Mouse (Mus musculus) limb, embryonic 11.5 days (tissue): Measurements from ENCODE around the gene Lgals1. TPM values are rescaled to one million over a fixed set of nuclear protein-coding genes. Genes with fewer than 3 reads are reported as not detected.

Experiments used
- ATAC-seq: fragments of 200-750 bp; cut with Nextera tagmentation; 2 replicates; pipeline ENCODE4 v1.8.0; 2017; ENCODE audit warnings: low read depth; ENCODE audit not compliant: insufficient number of reproducible peaks, low FRiP score, low TSS enrichment
- DNase-seq: peaks from one replicate; pipeline ENCODE4 v3.0.0-alpha.2; 2015; ENCODE audit warnings: low spot score
- H3K27ac ChIP-seq: fragments of 300-500 bp; sonication (generic); replicated peaks from 2 replicates; pipeline ENCODE4 v1.5.1; 2014; ENCODE audit warnings: low read depth, mild to moderate bottlenecking, low read length
- H3K27me3 ChIP-seq: fragments of 300-500 bp; sonication (generic); 2 replicates; pipeline ENCODE4 v1.6.1; 2014; ENCODE audit warnings: mild to moderate bottlenecking, low read length, mixed read lengths; ENCODE audit not compliant: control insufficient read depth, insufficient read depth
- H3K36me3 ChIP-seq: fragments of 300-500 bp; sonication (generic); 2 replicates; pipeline ENCODE4 v1.6.1; 2014; ENCODE audit warnings: mild to moderate bottlenecking, low read length, moderate library complexity, mixed read lengths; ENCODE audit not compliant: control insufficient read depth, insufficient read depth
- H3K4me1 ChIP-seq: fragments of 300-500 bp; sonication (generic); 2 replicates; pipeline ENCODE4 v1.6.1; 2014; ENCODE audit warnings: low read length, mixed read lengths; ENCODE audit not compliant: control insufficient read depth, insufficient read depth
- H3K4me2 ChIP-seq: fragments of 300-500 bp; sonication (generic); 2 replicates; pipeline ENCODE4 v1.6.1; 2014; ENCODE audit warnings: low read depth, mild to moderate bottlenecking, moderate library complexity; ENCODE audit not compliant: severe bottlenecking
- H3K4me3 ChIP-seq: fragments of 300-500 bp; sonication (generic); 2 replicates; pipeline ENCODE4 v1.5.1; 2014; ENCODE audit warnings: low read depth, low read length
- H3K9ac ChIP-seq: fragments of 300-500 bp; sonication (generic); 2 replicates; pipeline ENCODE4 v1.6.1; 2014; ENCODE audit warnings: mild to moderate bottlenecking, low read length
- H3K9me3 ChIP-seq: fragments of 300-500 bp; sonication (generic); 2 replicates; pipeline ENCODE4 v1.6.1; 2016; ENCODE audit warnings: low read length; ENCODE audit not compliant: control insufficient read depth
- WGBS: fragments of 180-500 bp; shearing (Covaris S2); extraction: QIAGEN DNeasy Blood & Tissue Kit; methylation state at CpG from one replicate; pipeline ENCODE4 v1.1.7; 2014; 5-methylcytosine and 5-hydroxymethylcytosine counted together
- polyA plus RNA-seq: library from polyadenylated mRNA; unstranded; fragments of >200 nt; fragmentation: Nextera tagmentation; extraction: Ambion mirVana; gene quantifications from 2 replicates; pipeline ENCODE4 v1.2.1, GENCODE M21; 2014

Lgals1 gene
- polyA plus RNA-seq, 1 experiment from 2014 or later = 570 TPM

GRCm38 (mm10) chr15:78927021-78927787 is 679 bp downstream of the Lgals1 start:
- Histone ChIP-seq H3K27ac (peak overlapping the region; percentile 61), H3K4me3 (peak overlapping the region; percentile 28), H3K36me3 (peaks cover 5% of the 10 kb centered on the region; the same call in 1 of the 2 replicates), H3K4me2 (peak overlapping the region; percentile 63), H3K9me3 (no peaks in the 10 kb centered on the region), H3K27me3 (no peaks in the 10 kb centered on the region), H3K4me1 (peaks cover 18% of the 10 kb centered on the region), H3K9ac (peak overlapping the region; percentile 47)
- WGBS = 15% methylated on average over 15 of the region's 15 CpGs
- ATAC-seq (no peak), DNase-seq (peak; percentile 55)

GRCm38 (mm10) chr15:78927788-78928457 is 1.4 kb downstream of the Lgals1 start:
- Histone ChIP-seq H3K4me3 (peak overlapping the region; percentile 28), H3K4me2 (peak overlapping the region; percentile 63), H3K9ac (peak overlapping the region; percentile 47; the same call in 1 of the 2 replicates), H3K27me3 (no peaks in the 10 kb centered on the region), H3K4me1 (peaks cover 18% of the 10 kb centered on the region), H3K27ac (peak overlapping the region; percentile 61), H3K36me3 (peaks cover 5% of the 10 kb centered on the region; the same call in 1 of the 2 replicates), H3K9me3 (no peaks in the 10 kb centered on the region)
- ATAC-seq (peak; percentile 63; the same call in 1 of the 2 replicates), DNase-seq (peak; percentile 95)
- under 1% methylated on average over 31 of the region's 35 CpGs for WGBS

DNA sequence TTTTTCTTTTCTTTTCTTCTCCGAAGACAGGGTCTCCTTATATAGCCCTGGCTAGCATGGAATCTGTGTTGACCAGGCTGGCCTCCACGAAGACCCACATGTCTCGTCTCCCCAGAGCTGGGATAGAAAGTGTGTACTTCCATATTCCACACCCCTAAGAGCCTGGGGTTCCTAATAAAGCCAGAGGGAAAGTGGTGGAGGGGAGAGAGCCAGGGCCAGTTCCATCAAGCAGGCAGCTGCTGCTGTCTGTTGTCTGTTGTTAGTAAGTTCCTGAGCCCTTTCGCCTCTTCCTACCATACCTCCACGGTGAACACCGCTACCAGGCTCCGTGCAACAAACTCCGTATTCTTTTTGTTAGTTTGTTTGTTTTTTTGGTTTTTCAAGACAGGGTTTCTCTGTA is 2.0 kb downstream of the Lgals1 start:
- Histone ChIP-seq H3K36me3 (peaks cover 5% of the 10 kb centered on the region; the same call in 1 of the 2 replicates), H3K9me3 (no peaks in the 10 kb centered on the region), H3K4me3 (no peak overlapping the region), H3K4me1 (peaks cover 15% of the 10 kb centered on the region), H3K4me2 (peak overlapping the region; percentile 63; the same call in 1 of the 2 replicates), H3K27me3 (no peaks in the 10 kb centered on the region), H3K27ac (peak overlapping the region; percentile 61), H3K9ac (no peak overlapping the region)
- peak; percentile 46 for DNase-seq
- WGBS = 50% methylated on average over 8 of the region's 8 CpGs
- ATAC-seq = no peak

GRCm38 (mm10) chr15:78930192-78930706 is 3.7 kb downstream of the Lgals1 start:
- Histone ChIP-seq H3K27me3 (no peaks in the 10 kb centered on the region), H3K4me3 (no peak overlapping the region), H3K9me3 (no peaks in the 10 kb centered on the region), H3K9ac (no peak overlapping the region), H3K36me3 (peaks cover 5% of the 10 kb centered on the region; the same call in 1 of the 2 replicates), H3K4me2 (no peak overlapping the region), H3K27ac (no peak overlapping the region), H3K4me1 (peaks cover 12% of the 10 kb centered on the region)
- ATAC-seq (no peak), DNase-seq (no peak)
- 93% methylated on average over 6 of the region's 6 CpGs for WGBS

GRCm38 (mm10) chr15:78930801-78931426 is 4.4 kb downstream of the Lgals1 start:
- H3K4me2 ChIP-seq = no peak overlapping the region
- H3K27ac ChIP-seq = no peak overlapping the region
- peaks cover 5% of the 10 kb centered on the region; the same call in 1 of the 2 replicates for H3K36me3 ChIP-seq
- H3K4me3 ChIP-seq = no peak overlapping the region
- H3K9me3 ChIP-seq = no peaks in the 10 kb centered on the region
- DNase-seq (no peak), ATAC-seq (no peak)
- 89% methylated on average over 7 of the region's 7 CpGs for WGBS
- H3K27me3 ChIP-seq = no peaks in the 10 kb centered on the region
- H3K4me1 ChIP-seq = peaks cover 6% of the 10 kb centered on the region
- no peak overlapping the region for H3K9ac ChIP-seq

DNA sequence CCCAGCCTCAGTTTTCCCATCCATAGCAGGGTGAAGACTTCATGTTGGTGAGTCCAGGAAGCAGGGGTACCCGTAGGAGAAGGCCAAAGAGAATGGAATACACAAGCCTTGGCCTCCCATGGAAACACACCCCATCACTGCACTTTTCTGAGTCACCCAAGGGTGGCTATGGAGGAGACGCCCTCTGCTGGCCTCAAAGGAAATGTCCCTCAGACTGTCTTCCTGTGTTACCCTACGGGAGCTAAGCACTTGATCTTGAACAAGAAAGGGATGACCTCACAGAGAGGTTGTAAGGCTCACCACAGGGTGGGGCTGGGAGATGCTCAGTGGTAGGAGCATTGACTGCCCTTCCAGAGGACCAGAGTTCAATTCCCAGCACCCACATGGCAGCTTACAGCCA is 5.1 kb downstream of the Lgals1 start:
- ATAC-seq (no peak), DNase-seq (no peak)
- Histone ChIP-seq H3K9me3 (no peaks in the 10 kb centered on the region), H3K4me1 (peaks cover 8% of the 10 kb centered on the region; the same call in 1 of the 2 replicates), H3K4me3 (no peak overlapping the region), H3K27ac (no peak overlapping the region), H3K9ac (no peak overlapping the region), H3K36me3 (peaks cover 5% of the 10 kb centered on the region; the same call in 1 of the 2 replicates), H3K4me2 (no peak overlapping the region), H3K27me3 (no peaks in the 10 kb centered on the region)
- WGBS = 30% methylated on average over 3 of the region's 3 CpGs

GRCm38 (mm10) chr15:78934784-78935320 is 8.3 kb downstream of the Lgals1 start, which contains the start of gene Nol12:
Gene Nol12 (plus strand): TSS chr15:78934933.
- Histone ChIP-seq H3K27ac (peak within 1 kb of the TSS; percentile 82), H3K36me3 (peaks cover 6% of the 10 kb centered on the region), H3K4me2 (peak within 1 kb of the TSS; percentile 46), H3K9ac (peak within 1 kb of the TSS; percentile 70), H3K4me1 (peaks cover 4% of the 10 kb centered on the region; the same call in 1 of the 2 replicates), H3K4me3 (peak within 1 kb of the TSS; percentile 80), H3K9me3 (no peaks in the 10 kb centered on the region), H3K27me3 (no peaks in the 10 kb centered on the region)
- DNase-seq (peak; percentile 90), ATAC-seq (peak; percentile 71)
- WGBS = under 1% methylated on average over 42 of the region's 42 CpGs
